Mouse (Mus musculus) cerebellum, adult 18-20 months (tissue): ENCODE results near the gene Slc25a4.

Source experiments
- DNase-seq, 2 experiments: peaks; one replicate each; pipeline ENCODE4 v3.0.0; 2021

Slc25a4 gene

GRCm38 (mm10) chr8:46204974-46205640 is 6.0 kb downstream of the Slc25a4 start:
- DNase-seq, result no peak

DNA sequence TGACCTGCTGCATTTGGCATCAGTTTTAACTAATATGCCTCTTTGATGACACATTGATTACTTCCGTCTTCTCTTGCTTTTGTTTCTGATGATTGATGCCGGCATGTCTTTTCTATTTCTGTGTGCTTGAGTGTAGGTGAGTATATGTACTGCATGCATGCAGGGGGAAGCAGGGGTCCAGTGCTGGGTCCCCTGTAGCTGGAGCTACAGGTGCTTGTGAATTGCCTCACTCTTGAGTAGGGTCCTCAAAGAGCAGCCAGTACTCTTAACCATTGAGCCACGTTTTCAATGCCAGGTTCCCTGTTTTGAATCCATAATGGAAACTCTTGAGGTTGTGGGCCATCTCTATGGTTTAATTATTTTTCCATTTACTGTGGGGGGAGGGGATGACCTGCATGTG is 6.8 kb downstream of the Slc25a4 start:
- no peak for DNase-seq

- no peak for DNase-seq
Measured at GRCm38 (mm10) chr8:46202350-46202749, 8.7 kb downstream of the Slc25a4 start.

DNA sequence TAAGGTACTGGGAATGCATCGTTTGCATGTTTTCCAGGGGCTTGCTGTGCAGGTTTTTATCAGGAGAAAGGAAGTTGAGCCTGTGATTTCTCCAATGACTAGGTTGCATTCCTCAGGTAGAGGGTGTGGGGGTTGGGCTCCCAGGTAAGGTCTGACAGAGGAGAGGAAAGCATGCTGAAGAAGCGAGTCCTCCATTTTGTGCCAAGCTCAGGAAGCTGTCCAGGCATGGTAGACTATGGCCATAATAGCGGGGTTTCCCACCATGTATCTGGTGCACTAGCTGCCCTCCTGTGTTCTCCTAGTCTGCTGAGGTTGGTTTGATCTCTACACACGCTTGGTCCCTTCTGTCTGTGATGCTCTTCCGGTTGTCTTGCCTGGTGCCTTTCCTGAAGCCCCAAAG is 13.4 kb downstream of the Slc25a4 start:
- no peak for DNase-seq

- DNase-seq, result no peak
Measured at GRCm38 (mm10) chr8:46196877-46197276, 14.2 kb downstream of the Slc25a4 start.

- no peak for DNase-seq
Measured at GRCm38 (mm10) chr8:46193100-46193499, 18.0 kb downstream of the Slc25a4 start.

GRCm38 (mm10) chr8:46185361-46185760 is 25.7 kb downstream of the Slc25a4 start:
- DNase-seq, result peak; percentile 70 to 73

DNA sequence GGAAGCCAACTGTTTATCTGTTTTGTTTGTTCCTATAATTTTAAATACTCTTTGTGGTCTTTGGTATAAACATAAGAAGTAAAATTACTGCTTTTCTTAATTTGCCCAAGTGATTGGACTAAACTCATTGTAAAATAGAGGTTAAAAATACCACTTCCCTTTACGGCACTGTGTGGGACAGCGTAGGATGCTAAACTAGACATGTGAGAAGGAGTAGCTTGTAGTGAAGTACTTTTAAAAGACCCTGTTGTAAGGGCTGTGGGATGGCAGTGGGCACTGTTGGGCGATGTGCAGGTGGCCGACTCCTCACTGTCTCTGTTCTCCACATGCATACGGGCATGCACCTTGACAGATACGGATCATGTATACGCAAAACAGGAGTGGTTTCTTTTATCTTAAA is 30.9 kb downstream of the Slc25a4 start:
- no peak for DNase-seq

DNA sequence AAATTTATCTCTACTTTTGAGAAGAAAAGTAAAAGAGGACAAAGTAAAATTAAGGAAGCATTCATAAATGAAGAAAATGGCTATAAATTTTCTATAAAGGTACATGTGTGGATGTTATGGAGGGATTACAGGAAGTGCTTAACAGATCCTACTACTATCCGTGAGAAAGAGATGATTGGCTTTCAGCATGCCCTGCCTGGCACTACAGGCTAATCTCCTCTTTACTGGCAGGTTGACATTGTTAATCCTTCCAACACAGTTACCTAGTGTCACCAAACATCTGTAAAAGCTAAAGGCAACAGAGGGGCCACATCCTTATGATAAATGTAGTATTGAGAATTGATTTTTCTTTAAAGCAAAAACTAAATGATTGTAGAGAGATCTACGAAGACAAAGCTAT is 37.4 kb downstream of the Slc25a4 start:
- DNase-seq, result no peak

DNA sequence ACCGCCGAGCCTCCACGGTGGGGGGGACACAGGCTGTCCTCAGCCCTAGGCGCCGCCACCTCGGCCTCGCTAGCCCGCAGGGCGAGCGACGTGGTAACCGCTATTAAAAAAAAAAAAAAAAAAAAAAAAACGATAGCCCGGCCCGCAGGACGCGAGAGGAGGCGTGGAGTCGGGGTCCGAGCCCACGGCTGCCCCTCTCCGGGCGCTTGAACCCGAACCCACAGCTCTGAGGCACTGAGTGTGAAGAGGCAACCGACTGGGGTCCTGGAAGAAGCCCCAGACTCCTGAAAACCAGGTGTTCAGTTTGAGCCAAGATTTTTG is 47.3 kb downstream of the Slc25a4 start:
- DNase-seq, result no peak

DNA sequence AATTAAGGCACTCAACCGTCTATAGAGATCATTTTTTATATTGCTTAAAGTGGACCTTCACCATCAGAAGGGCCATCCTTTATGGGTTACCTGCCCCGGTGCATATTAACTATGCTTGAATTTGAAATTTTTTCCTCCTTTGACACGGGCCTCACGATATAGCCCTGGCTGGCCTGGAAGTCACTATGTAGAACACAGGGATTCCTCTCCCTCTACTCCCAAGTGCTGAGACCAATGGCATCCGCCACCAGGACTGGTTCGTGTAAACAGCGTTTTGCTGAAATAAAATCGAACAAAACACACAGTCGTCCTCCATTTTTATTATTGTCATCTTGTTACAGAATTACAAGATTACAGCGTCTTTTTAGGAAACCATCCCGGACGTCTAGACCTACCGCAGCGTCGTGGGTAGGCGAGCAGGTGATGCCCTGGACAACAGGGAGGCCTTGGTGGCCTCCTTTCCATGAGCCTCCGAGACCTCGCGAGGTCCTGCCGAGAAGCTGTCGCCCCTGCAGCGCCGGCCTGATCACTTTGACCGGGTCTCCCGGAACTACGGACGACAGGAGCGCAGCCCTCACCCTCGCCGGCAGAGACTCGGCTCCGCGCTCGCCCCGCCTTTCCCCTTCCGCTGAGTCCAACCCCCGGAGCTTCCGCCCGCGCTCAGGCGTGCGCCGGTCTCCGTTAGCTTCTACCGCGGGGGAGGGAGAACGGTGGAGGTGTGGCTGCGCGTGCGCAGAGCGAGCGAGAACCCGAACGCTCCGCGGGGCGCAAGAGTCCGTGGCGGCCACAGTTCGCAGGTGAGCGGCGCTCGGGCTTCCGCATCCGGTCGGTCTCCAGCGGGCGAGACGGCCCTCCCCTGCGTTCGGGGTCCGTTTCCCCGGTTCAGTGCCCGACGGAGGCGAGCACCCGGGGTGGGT is 47.9 kb downstream of the Slc25a4 start:
- DNase-seq, result peak; percentile 97 to 98
